17 mouse cellular contexts compared by ENCODE assay signal in genomic region chr17:70040751-70041430, GRCm38 (mm10).
DNase-seq lines count a peak whose midpoint lies in the region; ATAC-seq lines count a peak whose summit lies in the region.
"Had no signal": no experiment of that assay in that cellular context is flagged by ENCODE, and none has a peak within 500 bp of the region (broad histone marks: within the 10 kb centered on the region; RNA-seq: fewer than 3 reads in every experiment).

No protein-coding gene starts in this region.

- peak; percentile 28 to 58 for DNase-seq in frontal cortex, postnatal 36 days (ENCODE audit: low spot score in 2 of 2)
- DNase-seq in frontal cortex, postnatal 25 days (ENCODE audit: low spot score in 2 of 2): no peak
- DNase-seq in left cerebral cortex, adult 18-20 months (ENCODE audit: low spot score in 2 of 2): peak; percentile 11 to 22
- no peak for DNase-seq in left cerebral cortex, adult 11 months (ENCODE audit: low spot score)
- DNase-seq in ES-CJ7 (ENCODE audit: low read depth, low spot score): peak; percentile 87
- peak; percentile 65 for DNase-seq in brain, adult 2 months (ENCODE audit: low read depth, low spot score)
- DNase-seq in c-Kit-positive CD71-positive TER-119-positive erythroid progenitor cells, embryonic 14.5 days (ENCODE audit: low spot score): no peak
- DNase-seq: adrenal gland, adult 2 months; cerebellum, adult 9-11 months; gastrocnemius, postnatal 25 days; heart, adult 2 months; kidney, adult 11 months; lung, postnatal 10 days; thymus, postnatal 36 days had no signal

- ATAC-seq in erythroblast, adult 5-6 weeks (replicated peaks; ENCODE audit: low FRiP score, poor library complexity, severe bottlenecking): no peak
- ATAC-seq: forebrain, embryonic 15.5 days; midbrain, embryonic 13.5 days had no signal

Comparison
In these comparisons a context has a peak if more than half of its experiments do, and no peak if none do; other contexts are left out.
1. DNase-seq: peak in frontal cortex, postnatal 36 days (2 of 2), left cerebral cortex, adult 18-20 months (2 of 2), ES-CJ7 (single experiment) and brain, adult 2 months (single experiment); none in frontal cortex, postnatal 25 days (0 of 2), left cerebral cortex, adult 11 months (single experiment) and c-Kit-positive CD71-positive TER-119-positive erythroid progenitor cells, embryonic 14.5 days (single experiment).